Mouse (Mus musculus): ENCODE results near the gene Serpina3b.

Gene Serpina3b

GRCm38 (mm10) chr12:104178577-104178976 lies 50.8 kb downstream of the Serpina3b start:
- no peak for DNase-seq

DNA sequence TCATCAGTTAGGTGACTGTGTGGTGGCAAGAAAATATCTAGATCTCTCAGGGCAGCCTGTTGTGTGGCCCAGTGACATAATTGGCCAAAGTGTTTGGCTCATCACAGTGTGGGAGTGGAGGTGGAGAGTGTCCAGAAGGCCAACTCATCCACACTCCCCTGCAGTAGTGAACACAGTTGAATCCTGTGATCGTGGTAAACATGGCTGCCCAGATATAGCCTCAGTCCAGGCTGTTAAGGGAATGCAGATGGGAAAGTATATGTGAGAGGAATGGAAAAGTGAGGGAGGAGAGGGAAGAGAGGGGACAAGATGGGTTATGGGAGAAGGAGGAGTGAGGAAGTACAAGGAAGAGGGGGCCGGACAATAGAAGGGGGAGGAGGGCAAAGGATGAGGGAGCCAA lies 51.2 kb downstream of the Serpina3b start:
- DNase-seq, result no peak

DNA sequence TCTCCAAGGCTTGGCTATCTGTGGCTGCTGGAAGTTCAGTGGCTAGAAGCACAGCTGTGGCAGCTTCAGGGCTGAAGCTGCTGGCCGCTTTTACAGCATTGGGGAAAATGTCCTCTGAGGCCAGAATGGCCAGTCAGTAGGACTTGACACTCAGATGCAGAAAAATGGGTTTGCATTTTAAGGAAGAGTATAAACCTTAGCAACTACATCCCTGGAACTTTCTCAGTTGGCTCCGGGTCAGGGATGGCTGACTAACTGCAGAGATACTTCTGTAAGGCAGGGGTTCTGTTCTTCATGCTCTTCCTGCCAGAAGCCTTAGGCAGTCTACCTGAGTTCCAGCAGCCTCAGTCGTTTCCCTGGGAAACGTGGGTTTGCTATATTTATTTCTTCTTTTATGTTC lies 57.2 kb downstream of the Serpina3b start:
- no peak for DNase-seq

- peak; percentile 27 to 77 for DNase-seq
These were observed 58.3 kb downstream of the Serpina3b start for GRCm38 (mm10) chr12:104186041-104186581.
